Mouse (Mus musculus) heart, embryonic 15.5 days (tissue): Measurements from ENCODE around the gene Adipor1. TPM values are rescaled to one million over a fixed set of nuclear protein-coding genes. Genes with fewer than 3 reads are reported as not detected.
A peak's percentile ranks its signal among the peaks of the same experiment; 100 is the strongest.

Experiments used
- ATAC-seq: fragments of 200-750 bp; cut with Nextera tagmentation; replicated peaks from 2 replicates; pipeline ENCODE4 v1.8.0; 2017; ENCODE audit warnings: low read depth, moderate TSS enrichment; ENCODE audit not compliant: insufficient number of reproducible peaks, insufficient read depth, low FRiP score
- H3K27ac ChIP-seq: fragments of 300-500 bp; sonication (generic); 2 replicates; pipeline ENCODE4 v1.5.1; 2015; ENCODE audit warnings: mild to moderate bottlenecking, inconsistent platforms
- H3K27me3 ChIP-seq: fragments of 300-500 bp; sonication (generic); 2 replicates; pipeline ENCODE4 v1.6.1; 2015; ENCODE audit warnings: inconsistent platforms
- H3K36me3 ChIP-seq: fragments of 300-500 bp; sonication (generic); 2 replicates; pipeline ENCODE4 v1.6.1; 2015; ENCODE audit warnings: mild to moderate bottlenecking, inconsistent platforms
- H3K4me1 ChIP-seq: fragments of 300-500 bp; sonication (generic); replicated peaks from 2 replicates; pipeline ENCODE4 v1.6.1; 2015; ENCODE audit warnings: inconsistent platforms
- H3K4me2 ChIP-seq: fragments of 300-500 bp; sonication (generic); 2 replicates; pipeline ENCODE4 v1.6.1; 2015; ENCODE audit warnings: inconsistent platforms, mild to moderate bottlenecking, moderate library complexity
- H3K4me3 ChIP-seq: fragments of 300-500 bp; sonication (generic); 2 replicates; pipeline ENCODE4 v1.5.1; 2015; ENCODE audit warnings: mild to moderate bottlenecking, inconsistent platforms
- H3K9ac ChIP-seq: fragments of 300-500 bp; sonication (generic); 2 replicates; pipeline ENCODE4 v1.6.1; 2015; ENCODE audit warnings: mild to moderate bottlenecking, inconsistent platforms
- H3K9me3 ChIP-seq: fragments of 300-500 bp; sonication (generic); replicated peaks from 2 replicates; pipeline ENCODE4 v1.6.1; 2016; ENCODE audit warnings: inconsistent platforms
- WGBS: fragments of 180-500 bp; shearing (Covaris S2); methylation state at CpG from one replicate; pipeline ENCODE4 v1.1.7; 2015; ENCODE audit warnings: mixed read lengths; 5-methylcytosine and 5-hydroxymethylcytosine counted together
- polyA plus RNA-seq: library from polyadenylated mRNA; unstranded; fragments of >200 nt; fragmentation: Nextera tagmentation; extraction: Ambion mirVana; gene quantifications from 2 replicates; pipeline ENCODE4 v1.2.1, GENCODE M21; 2015

Adipor1 gene
- 139 and 142 TPM in 2 replicates for polyA plus RNA-seq

- ATAC-seq, result peak; percentile 99
- peak within 1 kb of the TSS; percentile 94 for H3K27ac ChIP-seq
- H3K4me1 ChIP-seq, result peaks cover 46% of the 10 kb centered on the region
- peak within 1 kb of the TSS; percentile 91 for H3K9ac ChIP-seq
- under 1% methylated on average over 75 of the region's 77 CpGs for WGBS
- H3K4me2 ChIP-seq, result peak within 1 kb of the TSS; percentile 70
- H3K27me3 ChIP-seq, result no peaks in the 10 kb centered on the region
- H3K36me3 ChIP-seq, result peaks cover 10% of the 10 kb centered on the region
- peak within 1 kb of the TSS; percentile 86 for H3K4me3 ChIP-seq
- no peaks in the 10 kb centered on the region for H3K9me3 ChIP-seq
Measured at GRCm38 (mm10) chr1:134415168-134415831, at the start of gene Adipor1. Adipor1 (plus strand) TSS chr1:134415378.

GRCm38 (mm10) chr1:134365491-134365890 is 49.7 kb upstream of the Adipor1 start:
- H3K4me3 ChIP-seq, result no peak overlapping the region
- WGBS, result 57% methylated on average over 5 of the region's 5 CpGs
- peaks cover 12% of the 10 kb centered on the region for H3K4me1 ChIP-seq
- H3K9ac ChIP-seq, result no peak overlapping the region
- H3K4me2 ChIP-seq, result no peak overlapping the region
- no peaks in the 10 kb centered on the region for H3K9me3 ChIP-seq
- ATAC-seq, result no peak
- H3K36me3 ChIP-seq, result no peaks in the 10 kb centered on the region
- H3K27me3 ChIP-seq, result peaks cover 3% of the 10 kb centered on the region; the same call in 1 of the 2 replicates
- no peak overlapping the region for H3K27ac ChIP-seq

GRCm38 (mm10) chr1:134368777-134369337 is 46.3 kb upstream of the Adipor1 start:
- Histone ChIP-seq H3K27me3 (peaks cover 3% of the 10 kb centered on the region; the same call in 1 of the 2 replicates), H3K9me3 (no peaks in the 10 kb centered on the region), H3K27ac (no peak overlapping the region), H3K4me2 (no peak overlapping the region), H3K4me1 (no peaks in the 10 kb centered on the region), H3K9ac (no peak overlapping the region), H3K4me3 (no peak overlapping the region), H3K36me3 (no peaks in the 10 kb centered on the region)
- ATAC-seq, result no peak
- WGBS, result 45% methylated on average over 9 of the region's 9 CpGs

- Histone ChIP-seq H3K9ac (no peak overlapping the region), H3K4me3 (no peak overlapping the region), H3K27me3 (no peaks in the 10 kb centered on the region; the same call in 1 of the 2 replicates), H3K4me2 (no peak overlapping the region), H3K4me1 (no peaks in the 10 kb centered on the region), H3K9me3 (no peaks in the 10 kb centered on the region), H3K36me3 (no peaks in the 10 kb centered on the region), H3K27ac (no peak overlapping the region)
- no peak for ATAC-seq
- WGBS, result 65% methylated on average over 2 of the region's 2 CpGs
Measured at GRCm38 (mm10) chr1:134374124-134374523, 41.1 kb upstream of the Adipor1 start.

- ATAC-seq, result no peak
- 78% methylated on average over 2 of the region's 2 CpGs for WGBS
- Histone ChIP-seq H3K4me1 (peaks cover 9% of the 10 kb centered on the region; the same call in 1 of the 2 replicates), H3K4me3 (no peak overlapping the region), H3K27ac (no peak overlapping the region), H3K9me3 (no peaks in the 10 kb centered on the region), H3K9ac (no peak overlapping the region), H3K27me3 (no peaks in the 10 kb centered on the region; the same call in 1 of the 2 replicates), H3K36me3 (no peaks in the 10 kb centered on the region), H3K4me2 (peak overlapping the region; percentile 65; the same call in 1 of the 2 replicates)
Measured at GRCm38 (mm10) chr1:134381051-134381450, 34.1 kb upstream of the Adipor1 start.

GRCm38 (mm10) chr1:134381795-134382625 is 33.2 kb upstream of the Adipor1 start:
- peak overlapping the region; percentile 38 for H3K4me3 ChIP-seq
- H3K9me3 ChIP-seq, result no peaks in the 10 kb centered on the region
- peak overlapping the region; percentile 65 for H3K4me2 ChIP-seq
- H3K27ac ChIP-seq, result no peak overlapping the region
- no peak for ATAC-seq
- H3K36me3 ChIP-seq, result no peaks in the 10 kb centered on the region
- no peaks in the 10 kb centered on the region for H3K27me3 ChIP-seq
- peaks cover 9% of the 10 kb centered on the region; the same call in 1 of the 2 replicates for H3K4me1 ChIP-seq
- H3K9ac ChIP-seq, result 0 out of 2 replicates have a peak overlapping the region, but pooled peaks have one; percentile 26
- 7% methylated on average over 19 of the region's 19 CpGs for WGBS

- 74% methylated on average over 4 of the region's 4 CpGs for WGBS
- no peaks in the 10 kb centered on the region for H3K9me3 ChIP-seq
- no peak overlapping the region for H3K9ac ChIP-seq
- no peak for ATAC-seq
- H3K27ac ChIP-seq, result no peak overlapping the region
- no peak overlapping the region for H3K4me3 ChIP-seq
- no peak overlapping the region for H3K4me2 ChIP-seq
- H3K4me1 ChIP-seq, result peaks cover 9% of the 10 kb centered on the region; the same call in 1 of the 2 replicates
- no peaks in the 10 kb centered on the region; the same call in 1 of the 2 replicates for H3K27me3 ChIP-seq
- H3K36me3 ChIP-seq, result no peaks in the 10 kb centered on the region
Measured at GRCm38 (mm10) chr1:134384581-134384980, 30.6 kb upstream of the Adipor1 start.

- H3K4me2 ChIP-seq, result no peak overlapping the region
- H3K27me3 ChIP-seq, result peaks cover 5% of the 10 kb centered on the region; the same call in 1 of the 2 replicates
- H3K4me3 ChIP-seq, result no peak overlapping the region
- H3K36me3 ChIP-seq, result no peaks in the 10 kb centered on the region
- peaks cover 9% of the 10 kb centered on the region; the same call in 1 of the 2 replicates for H3K4me1 ChIP-seq
- ATAC-seq, result no peak
- no peak overlapping the region for H3K27ac ChIP-seq
- H3K9ac ChIP-seq, result no peak overlapping the region
- H3K9me3 ChIP-seq, result no peaks in the 10 kb centered on the region
Measured at GRCm38 (mm10) chr1:134385176-134385575, 30.0 kb upstream of the Adipor1 start.

- WGBS, result 91% methylated on average over 1 of the region's 1 CpGs
- Histone ChIP-seq H3K4me2 (no peak within 1 kb of the TSS), H3K9me3 (no peaks in the 10 kb centered on the region), H3K9ac (no peak within 1 kb of the TSS), H3K36me3 (no peaks in the 10 kb centered on the region), H3K4me1 (peaks cover 9% of the 10 kb centered on the region; the same call in 1 of the 2 replicates), H3K27ac (no peak within 1 kb of the TSS), H3K4me3 (no peak within 1 kb of the TSS), H3K27me3 (peaks cover 5% of the 10 kb centered on the region; the same call in 1 of the 2 replicates)
- no peak for ATAC-seq
Measured at GRCm38 (mm10) chr1:134385666-134386065, 29.5 kb upstream of the Adipor1 start, which contains the start of gene 4933406M09Rik. 4933406M09Rik (plus strand) TSS chr1:134385940.

GRCm38 (mm10) chr1:134393827-134394226 is 21.4 kb upstream of the Adipor1 start:
- Histone ChIP-seq H3K27ac (no peak overlapping the region), H3K4me3 (no peak overlapping the region), H3K27me3 (peaks cover 5% of the 10 kb centered on the region; the same call in 1 of the 2 replicates), H3K4me1 (no peaks in the 10 kb centered on the region), H3K9ac (no peak overlapping the region), H3K9me3 (no peaks in the 10 kb centered on the region), H3K4me2 (no peak overlapping the region), H3K36me3 (no peaks in the 10 kb centered on the region)
- ATAC-seq, result no peak
- 48% methylated on average over 5 of the region's 5 CpGs for WGBS

- WGBS, result 89% methylated on average over 12 of the region's 12 CpGs
- H3K27ac ChIP-seq, result no peak overlapping the region
- no peaks in the 10 kb centered on the region for H3K9me3 ChIP-seq
Measured at GRCm38 (mm10) chr1:134398210-134398609, 17.0 kb upstream of the Adipor1 start.

More at GRCm38 (mm10) chr1:134398210-134398609, 17.0 kb upstream of the Adipor1 start:
- no peak overlapping the region for H3K9ac ChIP-seq
- no peaks in the 10 kb centered on the region for H3K36me3 ChIP-seq
- no peak overlapping the region for H3K4me2 ChIP-seq
- no peaks in the 10 kb centered on the region for H3K27me3 ChIP-seq
- H3K4me1 ChIP-seq, result no peaks in the 10 kb centered on the region
- no peak for ATAC-seq
- H3K4me3 ChIP-seq, result no peak overlapping the region
